Mouse (Mus musculus) stomach, postnatal 0 days (tissue): Measurements from ENCODE around the gene Ccdc86.

Experiments
- CTCF ChIP-seq: IDR thresholded peaks from 2 replicates; pipeline ENCODE4 v1.5.1; 2016; ENCODE audit warnings: antibody characterized with exemption, low read depth, mild to moderate bottlenecking, moderate library complexity
- EP300 ChIP-seq: optimal IDR thresholded peaks from 2 replicates; pipeline ENCODE3; 2016; ENCODE audit warnings: antibody characterized with exemption

DNA sequence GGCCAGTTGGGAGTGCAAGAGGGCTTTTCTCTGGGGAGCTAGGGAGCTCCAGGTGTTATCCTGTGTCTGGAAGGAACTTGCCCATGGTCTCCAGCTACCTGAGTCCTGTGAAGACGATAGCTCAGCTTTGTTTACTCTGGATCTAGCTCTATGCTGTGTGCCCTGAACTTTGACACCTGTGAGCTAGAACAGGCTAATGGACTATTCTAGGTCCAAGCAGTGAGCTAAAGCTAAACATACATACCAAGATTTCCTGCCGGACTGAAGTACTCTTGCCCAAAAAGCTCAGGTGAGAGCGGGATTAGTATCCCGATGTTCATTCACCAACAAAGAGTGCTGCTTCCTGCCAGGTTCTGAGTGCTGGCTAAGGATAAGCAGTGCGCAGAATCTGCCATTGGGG is 44.6 kb downstream of the Ccdc86 start:
- TF ChIP-seq CTCF (no peak), EP300 (no peak)
